Mouse (Mus musculus) A20 (cell line): ENCODE results near the gene Tmsb15l.
"Not testable (repeated sequence)": the region's sequence is repeated elsewhere in the genome, so short reads cannot be mapped to it uniquely, and the experiment has no call there.

Experiments used
- DNase-seq: peaks from one replicate; pipeline ENCODE4 v3.0.0-alpha.2; 2011; ENCODE audit warnings: low read depth, low spot score

Gene Tmsb15l

DNA sequence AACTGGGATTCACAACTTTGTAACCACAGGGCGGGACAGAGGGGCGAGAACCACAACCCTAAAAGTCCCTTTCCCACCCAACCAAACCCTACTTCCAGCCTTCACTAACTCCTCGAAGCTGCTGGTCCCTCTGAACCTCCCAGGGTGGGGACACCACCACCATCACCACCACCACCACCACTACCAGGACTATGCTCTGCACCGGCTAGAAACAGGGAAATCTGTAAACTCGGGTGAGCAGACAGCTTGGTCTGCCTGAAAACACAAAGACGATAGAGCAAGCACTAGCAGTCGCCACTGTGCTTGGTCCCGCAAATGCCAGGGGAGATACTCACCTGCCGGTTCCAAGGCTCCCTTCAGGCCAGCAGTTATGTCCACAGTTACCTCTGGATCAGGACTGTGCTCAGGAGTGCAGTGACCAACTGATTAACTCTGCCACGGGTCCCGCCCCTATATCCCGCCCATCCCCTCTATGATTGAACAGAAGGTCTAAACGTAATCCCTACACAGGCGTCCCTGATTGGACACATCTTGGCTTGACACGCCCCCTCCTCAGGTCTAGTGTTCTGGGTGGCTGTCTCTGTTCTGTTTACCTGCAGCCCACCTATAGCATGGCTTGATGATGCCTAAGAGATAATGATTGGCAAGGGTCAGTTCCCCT lies at the start of gene Tmsb15l, which contains the start of gene Tmsb15b1:
Gene Tmsb15l (minus strand): TSS at position 446 of the 661 bp plus-strand sequence.
Gene Tmsb15b1 (minus strand): TSS at position 451 of the 661 bp plus-strand sequence.
- peak; percentile 88 for DNase-seq

DNA sequence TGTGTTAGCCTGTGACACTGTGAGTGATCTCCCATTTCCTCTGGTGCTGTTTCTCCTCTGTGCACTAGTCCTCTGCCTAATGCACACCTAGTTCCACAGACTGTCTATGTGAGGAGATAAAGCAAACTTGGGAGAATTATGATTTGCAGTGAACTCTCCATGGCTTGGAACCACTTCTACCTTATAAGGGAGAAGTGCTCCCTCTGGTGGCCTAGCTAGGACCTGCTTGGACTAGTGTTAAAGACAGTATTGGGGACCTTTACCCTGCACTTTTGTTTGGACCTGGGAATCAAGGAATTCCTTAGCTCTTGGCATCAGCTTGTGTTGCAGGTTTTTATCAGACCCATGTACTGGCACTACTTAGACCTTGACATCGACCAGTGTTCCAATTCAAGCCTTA lies 42.6 kb upstream of the Tmsb15l start:
- peak; percentile 59 for DNase-seq

DNA sequence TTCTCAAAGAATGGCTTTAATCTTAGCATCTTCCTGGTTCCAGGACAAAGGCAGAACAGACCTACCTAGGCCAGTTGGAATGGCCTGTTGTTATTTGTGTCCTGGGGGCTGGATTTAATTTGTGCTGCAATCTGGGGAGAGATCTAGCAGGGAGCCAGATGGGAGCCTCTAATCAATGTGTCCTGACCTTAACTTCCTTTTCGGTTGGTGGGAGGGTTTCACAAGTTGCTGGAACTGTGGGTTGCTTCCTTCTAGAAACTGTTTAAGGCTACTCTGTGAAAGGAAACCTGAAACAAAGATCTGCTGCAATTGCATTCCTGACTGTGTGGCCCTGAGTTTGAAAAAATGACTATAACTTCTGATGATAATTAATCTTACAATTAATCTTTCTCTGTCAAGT lies 41.0 kb upstream of the Tmsb15l start:
- no peak for DNase-seq

DNA sequence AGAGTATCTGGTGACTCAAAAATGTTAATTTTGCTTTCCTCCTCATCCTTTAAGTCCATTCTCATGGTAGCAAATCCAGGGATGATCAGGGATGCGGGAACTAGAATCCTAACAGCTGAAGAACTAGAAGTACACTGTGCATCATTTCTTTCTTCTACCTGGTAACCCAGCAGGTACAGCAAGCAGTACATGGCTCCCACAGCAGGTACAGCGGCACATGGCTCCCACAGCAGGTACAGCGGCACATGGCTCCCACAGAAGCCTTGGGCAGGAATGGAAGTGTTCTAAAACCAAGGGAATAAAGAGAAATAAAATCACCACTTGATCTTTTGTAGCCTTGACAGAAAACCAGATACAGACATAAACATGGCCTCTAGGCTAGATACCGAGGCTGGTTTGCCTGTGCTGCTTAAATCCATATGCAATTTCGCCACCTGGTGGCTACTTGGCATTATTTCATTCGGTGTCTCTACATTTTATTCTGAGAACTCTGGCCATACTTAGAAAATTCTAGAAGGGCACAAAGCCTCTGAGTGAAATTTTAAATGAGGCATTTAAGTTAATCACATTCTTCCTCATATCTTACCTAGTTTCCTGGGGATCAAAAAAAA lies 38.5 kb upstream of the Tmsb15l start:
- DNase-seq = peak; percentile 70

DNA sequence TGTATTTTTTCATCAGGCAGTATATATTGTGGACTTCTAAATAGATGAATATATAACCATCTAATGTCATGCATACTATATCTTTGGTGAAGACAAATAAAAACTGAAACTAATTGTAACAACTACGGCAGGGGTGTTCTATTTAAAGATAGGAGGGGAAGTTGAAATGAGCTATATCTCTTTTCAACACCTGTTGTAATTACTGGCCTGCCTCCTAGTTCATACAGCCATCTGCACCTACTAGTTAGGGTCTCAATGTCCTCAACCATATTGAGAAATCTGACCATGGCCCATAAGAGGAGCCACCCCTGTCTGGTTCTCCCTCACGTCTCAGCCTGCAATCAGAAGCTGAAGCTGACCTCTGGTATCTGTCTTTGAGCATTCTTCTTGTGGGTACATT lies 19.6 kb upstream of the Tmsb15l start:
- peak; percentile 58 for DNase-seq

DNA sequence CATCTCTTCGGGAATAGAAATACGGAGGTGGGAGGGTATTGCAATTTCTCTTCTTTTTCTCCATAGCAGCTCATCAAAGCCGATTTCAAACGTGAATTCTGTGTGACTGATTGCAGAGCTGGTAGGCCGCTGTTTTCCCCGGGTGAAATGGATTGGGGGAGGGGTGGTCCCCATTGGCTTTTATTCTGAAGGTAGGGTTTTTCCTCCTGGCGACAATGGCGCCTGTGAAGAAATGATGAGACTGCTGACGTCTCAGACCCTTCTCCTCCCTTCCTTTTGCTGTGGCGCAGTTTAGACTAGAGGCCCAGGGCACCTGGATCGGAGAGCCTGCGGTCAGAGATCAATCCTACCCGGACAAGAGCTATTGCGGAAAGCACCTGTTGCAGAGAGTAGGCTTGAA lies 17.0 kb upstream of the Tmsb15l start:
- DNase-seq = peak; percentile 58

DNA sequence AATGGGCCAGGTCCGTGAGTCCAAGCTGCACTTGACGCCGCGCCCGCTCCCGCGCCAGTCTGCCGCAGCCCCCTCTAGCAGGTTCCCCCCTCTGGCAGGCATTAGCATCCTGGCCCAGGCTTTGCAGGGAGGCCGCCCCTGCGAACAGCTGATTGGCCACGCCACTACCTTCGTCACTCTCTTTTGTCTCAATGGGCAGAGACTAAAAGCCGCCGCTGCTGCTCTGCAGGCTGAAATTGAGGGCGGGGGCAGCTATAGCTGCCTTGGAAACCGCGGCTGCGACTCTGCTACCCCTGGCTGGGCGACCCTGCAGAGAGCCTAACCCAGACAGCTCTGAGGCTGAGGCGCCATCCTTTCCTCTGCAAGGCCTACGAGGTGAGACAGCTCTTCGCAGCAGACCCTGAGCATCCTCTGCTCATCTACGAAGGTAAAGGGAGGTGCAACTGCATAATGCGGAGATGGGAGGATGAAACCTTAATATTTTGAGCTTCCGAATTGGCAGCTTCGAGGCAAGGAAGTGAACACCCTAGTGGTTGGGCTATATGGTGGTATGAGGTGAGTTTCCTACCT lies 16.4 kb upstream of the Tmsb15l start, which contains the start of gene Zcchc18:
Gene Zcchc18 (plus strand): TSS at position 178 of the 570 bp plus-strand sequence.
- peak; percentile 89 for DNase-seq

DNA sequence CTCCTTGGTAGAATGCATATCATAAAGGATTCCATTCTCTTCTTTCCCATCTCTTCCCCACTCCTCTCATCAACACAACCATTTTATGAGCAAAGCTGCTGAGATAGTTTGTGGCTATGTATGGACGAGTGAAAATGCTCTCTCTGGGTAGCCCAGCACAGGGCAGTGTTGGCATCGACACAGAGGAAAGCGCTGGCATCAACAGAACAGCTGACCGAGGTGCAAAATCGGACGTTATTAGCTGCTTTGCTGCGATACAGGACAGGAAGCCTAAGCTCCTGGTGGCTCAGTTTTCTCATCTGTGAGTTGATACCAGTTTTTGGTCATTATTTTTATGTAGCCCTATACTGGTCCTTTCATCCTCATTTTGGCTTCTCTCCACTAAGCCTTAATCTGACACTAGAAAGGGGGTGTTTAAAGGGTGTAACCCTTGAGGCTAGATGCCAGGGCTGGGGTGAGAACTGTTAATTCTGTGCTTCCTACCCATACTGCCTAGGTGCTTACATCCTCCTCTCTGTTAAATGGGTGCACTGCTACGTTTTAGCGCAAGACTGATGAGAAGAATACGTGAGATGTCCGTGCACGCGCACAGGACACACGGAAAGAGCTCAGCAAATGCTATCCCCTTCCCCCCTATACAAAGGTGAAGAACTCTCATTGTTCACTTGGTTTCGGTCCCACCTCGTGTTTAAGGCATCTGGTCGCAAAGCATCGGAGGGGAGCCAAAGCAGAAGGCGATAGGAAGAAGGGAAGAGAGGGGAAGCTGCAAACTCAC lies 15.7 kb upstream of the Tmsb15l start:
- no peak for DNase-seq

DNA sequence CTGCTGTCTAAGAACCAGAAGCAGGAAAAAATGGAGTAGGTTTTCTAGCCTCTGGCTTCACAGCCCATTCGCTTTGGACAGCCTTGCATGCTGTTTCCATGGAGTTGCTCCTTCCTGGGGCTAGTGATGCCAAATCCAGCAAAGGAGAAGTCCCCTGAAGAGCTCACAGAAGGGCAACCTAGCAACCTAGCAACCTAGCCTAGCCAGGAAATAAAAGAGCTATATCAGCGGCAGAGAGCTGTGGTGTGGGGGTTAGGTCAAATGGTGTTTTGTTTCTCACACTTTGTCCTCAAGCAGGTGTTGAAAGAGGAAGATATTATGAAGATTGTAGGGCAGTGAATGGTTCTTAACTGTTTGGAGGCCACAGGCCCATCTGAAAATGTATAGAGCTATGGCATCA lies 14.6 kb upstream of the Tmsb15l start:
- peak; percentile 62 for DNase-seq

DNA sequence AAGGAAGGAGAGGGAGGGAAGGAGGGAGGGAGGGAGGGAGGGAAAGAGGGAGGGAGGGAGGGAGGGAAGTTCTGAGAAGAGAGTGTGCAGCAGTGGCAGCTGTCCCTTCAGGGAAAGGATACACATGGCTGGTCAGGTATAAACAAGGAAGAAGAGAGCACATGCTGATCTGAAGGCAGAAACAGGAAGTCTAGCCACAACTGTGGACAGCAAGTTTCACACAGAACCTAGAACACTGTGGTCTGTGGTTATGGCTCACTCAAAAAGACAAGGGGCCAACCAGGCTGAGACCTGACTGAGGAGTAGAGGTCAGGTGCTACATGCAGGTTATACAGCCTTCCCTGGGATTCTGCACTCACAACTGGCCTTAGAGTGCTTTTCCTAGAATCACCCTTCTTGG lies 9.4 kb upstream of the Tmsb15l start:
- DNase-seq = peak; percentile 65

DNA sequence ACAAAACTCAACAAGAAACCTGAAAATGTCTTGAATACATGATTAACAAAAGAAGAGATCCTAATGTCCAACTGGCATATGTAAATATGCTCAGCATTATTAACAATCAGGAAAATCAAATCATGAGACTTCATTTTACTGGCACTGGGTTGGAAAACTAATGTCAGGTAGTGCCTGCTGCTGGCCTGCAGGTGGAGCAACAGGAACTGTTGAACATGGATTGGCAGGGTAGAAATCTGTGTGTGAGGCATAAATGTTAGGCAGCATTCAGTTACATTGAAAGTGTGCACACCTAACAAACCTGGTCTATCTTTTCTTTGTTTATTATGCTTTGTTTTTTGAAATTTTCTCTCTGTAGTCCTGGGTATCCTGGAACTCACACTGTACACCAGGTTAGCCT lies 1.9 kb upstream of the Tmsb15l start:
- peak; percentile 41 for DNase-seq

DNA sequence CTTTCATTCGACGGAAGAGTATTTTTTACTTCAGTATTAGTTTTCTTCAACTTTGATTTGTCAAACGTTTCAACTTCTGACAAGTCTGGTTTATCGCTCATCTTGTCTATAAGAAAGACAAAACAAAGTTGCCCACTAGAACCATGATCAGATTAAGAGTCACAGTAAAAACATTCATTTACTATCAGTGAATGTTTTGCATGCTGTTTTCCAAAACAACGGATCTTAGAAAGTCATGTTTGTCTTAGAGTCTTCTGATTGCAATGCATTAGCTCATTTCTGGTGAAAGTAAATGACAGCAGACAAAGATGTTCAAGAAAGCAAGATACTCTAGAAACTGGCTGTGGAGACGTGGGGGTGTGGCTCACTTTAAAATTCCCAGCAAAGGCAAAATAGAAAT lies 1.3 kb downstream of the Tmsb15l start, which contains the start of gene Tmsb15b2:
Gene Tmsb15b2 (minus strand): TSS at position 101 of the 400 bp plus-strand sequence.
- DNase-seq = not testable (repeated sequence)

DNA sequence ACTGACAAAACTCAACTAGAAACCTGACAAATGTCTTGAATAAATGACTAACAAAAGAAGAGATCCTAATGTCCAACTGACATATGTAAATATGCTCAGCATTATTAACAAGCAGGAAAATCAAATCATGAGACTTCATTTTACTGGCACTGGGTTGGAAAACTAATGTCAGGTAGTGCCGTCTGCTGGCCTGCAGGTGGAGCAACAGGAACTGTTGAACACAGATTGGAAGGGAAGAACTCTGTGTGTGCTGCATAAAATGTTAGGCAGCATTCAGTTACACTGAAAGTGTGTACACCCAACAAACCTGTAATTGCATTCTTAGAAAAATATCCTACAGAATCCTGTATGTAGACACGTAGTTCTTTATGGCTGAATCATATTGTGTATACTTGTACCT lies 17.0 kb downstream of the Tmsb15l start:
- peak; percentile 32 for DNase-seq

DNA sequence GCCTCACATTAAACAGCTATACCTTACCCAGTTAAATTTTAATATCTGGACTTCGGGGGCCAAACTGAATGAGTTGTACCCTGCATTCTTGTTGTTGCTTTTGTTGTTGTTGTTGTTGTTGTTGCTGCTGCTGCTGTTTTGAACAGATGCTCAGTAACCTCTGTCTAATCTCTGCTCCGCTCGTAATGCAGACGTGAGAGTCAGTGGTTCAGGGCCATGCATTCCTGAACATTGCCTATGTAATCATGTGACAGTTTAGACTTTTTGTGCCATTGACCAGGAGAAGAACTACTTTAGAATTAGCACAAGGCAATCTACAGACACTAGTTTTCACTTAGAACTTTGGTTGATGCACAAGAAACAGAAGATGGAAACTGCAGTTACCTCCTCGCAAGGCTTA lies 18.4 kb downstream of the Tmsb15l start:
- DNase-seq = peak; percentile 20

DNA sequence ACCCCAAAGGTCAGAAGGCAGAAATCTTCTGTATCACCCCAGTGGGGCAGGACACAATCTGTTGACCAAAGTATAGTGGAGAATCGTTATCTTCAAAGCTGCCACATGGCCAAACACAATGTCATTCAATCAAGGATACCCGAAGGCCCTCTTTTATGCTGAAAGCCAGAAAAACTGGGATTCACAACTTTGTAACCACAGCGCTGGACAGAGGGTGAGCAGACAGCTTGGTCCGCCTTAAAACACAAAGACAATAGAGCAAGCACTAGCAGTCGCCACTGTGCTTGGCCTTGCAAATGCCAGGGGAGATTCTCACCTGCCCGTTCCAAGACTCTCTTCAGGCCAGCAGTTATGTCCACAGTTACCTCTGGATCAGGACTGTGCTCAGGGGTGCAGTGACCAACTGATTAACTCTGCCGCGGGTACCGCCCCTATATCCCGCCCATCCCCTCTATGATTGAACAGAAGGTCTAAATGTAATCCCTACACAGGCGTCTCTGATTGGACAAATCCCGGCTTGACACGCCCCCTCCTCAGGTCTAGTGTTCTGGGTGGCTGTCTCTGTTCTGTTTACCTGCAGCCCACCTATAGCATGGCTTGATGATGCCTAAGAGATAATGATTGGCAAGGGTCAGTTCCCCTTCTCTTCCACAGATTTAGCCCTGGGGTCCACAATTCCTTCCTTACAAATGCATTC lies 18.9 kb downstream of the Tmsb15l start:
- DNase-seq = peak; percentile 85

DNA sequence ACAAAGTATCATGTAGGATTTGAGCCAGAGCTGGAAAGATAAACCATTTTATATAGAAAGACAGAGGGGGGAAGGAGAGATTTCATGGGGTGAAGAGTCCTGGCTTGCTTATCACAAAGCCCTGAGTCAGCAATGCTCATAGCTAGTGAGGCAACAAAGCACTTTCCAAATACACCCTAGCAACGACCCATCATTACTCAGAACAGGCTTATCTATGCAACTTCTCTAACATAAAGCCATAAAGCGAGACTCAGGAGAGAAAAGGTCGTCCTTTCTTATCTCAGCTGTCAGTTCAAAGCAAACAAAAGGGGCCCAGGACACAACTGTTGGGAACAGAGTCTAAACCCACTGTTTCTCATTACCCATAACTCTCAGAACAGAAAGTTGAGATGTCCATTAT lies 38.7 kb downstream of the Tmsb15l start:
- DNase-seq = no peak

DNA sequence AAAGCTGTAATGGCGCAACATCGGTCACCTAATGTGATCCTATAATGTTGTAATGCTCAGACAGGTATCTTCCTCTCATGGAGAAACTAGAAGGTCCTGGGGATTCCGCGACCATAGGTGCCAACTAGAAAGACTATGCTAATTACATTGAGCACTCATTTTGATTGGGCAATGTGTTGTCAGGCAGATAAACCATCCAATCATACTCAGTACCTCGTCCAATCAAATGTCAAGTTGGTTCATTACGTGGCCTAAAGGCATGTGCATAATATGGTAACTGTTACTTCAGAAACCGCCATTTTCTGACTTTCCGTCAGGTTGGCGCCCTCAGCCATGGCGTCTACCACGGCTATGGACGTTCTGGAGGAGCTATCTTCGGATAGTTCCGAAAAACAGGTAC lies 49.6 kb downstream of the Tmsb15l start, which contains the start of gene H2bfm:
Gene H2bfm (plus strand): TSS at position 295 of the 400 bp plus-strand sequence.
- no peak for DNase-seq

DNA sequence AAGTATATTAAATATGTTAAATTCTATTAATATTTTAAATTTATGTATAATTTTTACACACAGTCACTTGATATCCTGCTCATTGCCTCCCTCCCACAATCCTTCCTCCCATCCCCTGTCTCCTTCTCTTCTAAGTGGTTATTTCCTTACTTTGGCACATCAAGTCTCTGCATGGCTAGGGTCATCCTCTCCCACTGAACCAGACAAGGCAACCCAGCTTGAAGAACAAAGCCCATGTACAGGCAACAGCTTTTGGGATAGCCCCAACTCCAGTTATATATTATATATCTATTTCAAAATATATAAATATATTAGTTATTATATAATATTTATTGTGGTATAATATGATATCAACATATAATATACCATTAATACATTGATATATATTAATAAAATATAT lies 50.8 kb downstream of the Tmsb15l start:
- DNase-seq = no peak
